Mouse (Mus musculus) heart, postnatal 4 days (tissue): ENCODE results near the gene Tmem145. TPM values are rescaled to one million over a fixed set of nuclear protein-coding genes. Genes with fewer than 3 reads are reported as not detected.
"Not testable (repeated sequence)": the region's sequence is repeated elsewhere in the genome, so short reads cannot be mapped to it uniquely, and the experiment has no call there.

ENCODE experiments used
- DNase-seq: peaks from one replicate; pipeline ENCODE4 v3.0.0; 2021
- total RNA-seq, 2 experiments: library from RNA; stranded (reverse); gene quantifications; 2 replicates each; pipeline ENCODE4 v1.2.3; 2021

The Tmem145 gene
- total RNA-seq, result not detected

GRCm38 (mm10) chr7:25305956-25306613, at the start of gene Tmem145:
Gene Tmem145, plus strand, starts transcription at chr7:25306106.
- peak; percentile 62 for DNase-seq

- no peak for DNase-seq
Measured at GRCm38 (mm10) chr7:25261896-25262295, 44.0 kb upstream of the Tmem145 start.

DNA sequence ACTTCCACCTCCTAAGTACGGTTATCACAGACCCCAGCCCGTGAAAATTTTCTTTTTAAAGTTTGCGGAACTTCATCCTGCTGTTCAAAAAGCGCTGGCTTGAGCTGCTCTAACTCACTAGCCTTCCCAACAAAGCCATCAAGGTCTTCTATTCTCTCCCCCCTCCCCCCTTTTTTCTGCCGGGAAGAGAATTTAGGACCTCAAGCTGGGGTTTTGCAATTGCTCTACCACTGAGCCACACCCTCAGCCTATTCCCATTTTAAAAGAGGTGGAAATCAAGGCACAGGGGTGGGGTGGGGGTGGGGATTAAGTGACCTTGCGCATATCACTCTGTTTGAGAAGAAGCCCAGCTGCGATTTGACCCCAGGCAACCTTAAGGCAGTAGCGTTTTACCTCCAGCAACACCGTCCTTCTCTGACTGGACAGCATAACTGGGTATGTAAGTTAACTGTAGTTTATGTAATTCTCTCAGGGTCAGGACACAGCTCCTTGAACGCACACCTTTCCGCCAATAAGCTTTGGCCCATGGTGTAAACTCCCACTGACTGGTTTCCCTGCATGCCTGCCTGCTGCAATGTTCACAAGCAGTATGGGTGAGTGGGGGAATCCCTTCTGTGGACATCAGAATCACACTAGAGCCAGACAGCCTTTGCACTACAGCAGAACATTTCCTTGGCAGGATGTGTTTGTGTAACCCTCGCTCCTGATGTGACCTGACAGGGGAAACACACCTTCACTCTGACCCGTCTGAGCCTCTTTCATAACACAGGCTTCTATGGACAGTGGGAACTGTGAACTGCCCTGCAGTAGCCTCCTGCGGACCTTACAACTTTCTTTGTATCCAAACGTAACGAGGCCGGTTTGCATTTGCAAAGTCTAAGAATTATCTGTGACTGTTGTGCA, 41.7 kb upstream of the Tmem145 start:
- no peak for DNase-seq

- DNase-seq, result not testable (repeated sequence)
Measured at GRCm38 (mm10) chr7:25265743-25266142, 40.2 kb upstream of the Tmem145 start.

DNA sequence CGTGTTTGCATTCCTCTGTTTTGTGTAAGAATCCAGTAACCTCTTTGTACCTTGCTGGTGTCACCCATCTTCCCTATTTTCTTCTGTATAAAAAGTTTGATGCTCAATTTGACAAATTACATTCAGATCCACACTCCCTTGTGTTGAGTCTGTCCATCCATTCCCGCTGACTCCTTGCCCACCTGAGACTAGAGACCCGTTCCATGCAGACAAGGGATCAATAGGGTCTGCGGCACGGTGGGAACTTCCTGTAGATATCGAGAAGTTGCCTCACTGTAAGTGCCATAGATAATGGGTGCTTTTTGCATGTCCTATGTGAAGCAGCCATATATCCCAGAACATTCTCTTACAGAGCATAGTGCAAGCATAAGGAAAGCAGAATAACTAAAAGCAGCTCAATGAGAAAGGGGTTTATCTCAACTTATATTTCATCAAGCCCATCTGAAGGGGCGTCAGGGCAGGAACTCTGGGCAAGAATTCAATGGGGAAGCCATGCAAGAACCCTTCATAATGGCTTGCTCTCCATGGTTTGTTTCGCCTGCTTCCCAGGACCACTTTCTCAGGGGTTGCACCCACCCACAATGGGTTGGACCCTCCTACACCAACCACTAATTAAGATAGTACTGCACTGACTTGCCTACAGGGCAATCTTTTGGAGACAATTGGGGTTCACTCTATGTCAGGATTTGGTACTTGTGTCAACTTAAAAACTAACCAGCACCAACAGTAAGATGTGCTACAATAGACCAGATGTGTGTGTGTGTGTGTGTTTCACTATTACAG, 39.5 kb upstream of the Tmem145 start:
- no peak for DNase-seq

DNA sequence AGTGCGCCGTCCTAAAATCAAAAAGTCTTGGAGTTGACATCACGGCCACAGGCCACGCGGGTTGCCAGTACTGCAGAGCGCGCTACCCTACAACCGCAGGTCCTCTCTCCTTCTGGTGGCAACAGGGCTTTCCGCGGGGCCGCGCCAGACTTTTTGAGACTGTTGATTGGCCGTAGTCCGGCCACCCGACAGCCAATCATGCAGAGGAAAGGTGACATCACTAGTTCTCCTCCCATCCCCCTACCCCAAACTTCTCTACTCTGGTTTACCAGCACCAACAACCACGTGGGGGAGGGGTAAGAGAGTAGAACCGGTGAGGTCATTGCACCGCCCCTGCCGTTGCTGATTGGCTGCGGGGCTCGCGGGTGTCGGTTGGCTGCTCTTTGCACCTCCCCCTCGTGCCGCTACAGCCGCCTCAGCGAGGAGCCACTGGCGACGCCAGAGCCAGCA, 38.6 kb upstream of the Tmem145 start, which contains the start of gene Cic:
Gene Cic, plus strand, starts transcription at position 404 of the 450 bp plus-strand sequence.
- peak; percentile 98 for DNase-seq

DNA sequence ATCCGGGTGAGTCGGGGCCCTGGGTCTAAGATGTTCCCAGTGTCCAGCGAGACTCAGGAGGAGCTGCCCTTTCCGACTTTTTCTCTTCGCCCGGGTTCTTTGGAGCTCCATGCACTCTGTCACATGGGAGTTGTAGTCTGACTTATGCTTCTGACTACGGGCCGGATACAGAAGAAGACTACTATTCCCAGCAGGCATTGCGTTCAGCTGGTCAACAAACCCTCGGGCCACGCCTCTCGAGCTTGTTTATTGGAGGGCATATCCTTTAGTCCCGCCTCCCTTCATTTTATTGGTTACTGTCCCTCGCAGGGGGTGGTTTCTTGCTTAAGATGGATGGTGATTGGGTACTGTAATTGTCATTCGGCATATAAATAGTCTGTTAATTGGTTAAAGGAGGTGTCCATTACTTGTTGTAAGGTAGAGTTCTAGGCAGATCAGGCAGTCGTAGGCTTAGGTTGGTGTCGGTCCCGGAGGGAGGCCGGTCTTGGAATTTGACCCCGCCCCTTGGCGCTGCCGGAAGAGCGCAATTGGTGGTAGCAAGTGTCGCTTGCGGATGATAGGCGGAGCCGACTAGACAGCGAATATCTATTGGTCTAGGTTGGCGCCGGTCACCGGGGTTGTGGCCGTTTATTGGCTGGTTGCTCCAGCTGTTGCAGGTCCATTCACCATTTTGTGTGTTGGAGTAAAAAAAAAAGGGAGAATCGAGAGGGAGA, 38.0 kb upstream of the Tmem145 start:
- peak; percentile 99 for DNase-seq

- DNase-seq, result no peak
Measured at GRCm38 (mm10) chr7:25268588-25268987, 37.3 kb upstream of the Tmem145 start.

GRCm38 (mm10) chr7:25269029-25269428, 36.9 kb upstream of the Tmem145 start:
- peak; percentile 13 for DNase-seq

- DNase-seq, result peak; percentile 6
Measured at GRCm38 (mm10) chr7:25269545-25270271, 36.2 kb upstream of the Tmem145 start.

DNA sequence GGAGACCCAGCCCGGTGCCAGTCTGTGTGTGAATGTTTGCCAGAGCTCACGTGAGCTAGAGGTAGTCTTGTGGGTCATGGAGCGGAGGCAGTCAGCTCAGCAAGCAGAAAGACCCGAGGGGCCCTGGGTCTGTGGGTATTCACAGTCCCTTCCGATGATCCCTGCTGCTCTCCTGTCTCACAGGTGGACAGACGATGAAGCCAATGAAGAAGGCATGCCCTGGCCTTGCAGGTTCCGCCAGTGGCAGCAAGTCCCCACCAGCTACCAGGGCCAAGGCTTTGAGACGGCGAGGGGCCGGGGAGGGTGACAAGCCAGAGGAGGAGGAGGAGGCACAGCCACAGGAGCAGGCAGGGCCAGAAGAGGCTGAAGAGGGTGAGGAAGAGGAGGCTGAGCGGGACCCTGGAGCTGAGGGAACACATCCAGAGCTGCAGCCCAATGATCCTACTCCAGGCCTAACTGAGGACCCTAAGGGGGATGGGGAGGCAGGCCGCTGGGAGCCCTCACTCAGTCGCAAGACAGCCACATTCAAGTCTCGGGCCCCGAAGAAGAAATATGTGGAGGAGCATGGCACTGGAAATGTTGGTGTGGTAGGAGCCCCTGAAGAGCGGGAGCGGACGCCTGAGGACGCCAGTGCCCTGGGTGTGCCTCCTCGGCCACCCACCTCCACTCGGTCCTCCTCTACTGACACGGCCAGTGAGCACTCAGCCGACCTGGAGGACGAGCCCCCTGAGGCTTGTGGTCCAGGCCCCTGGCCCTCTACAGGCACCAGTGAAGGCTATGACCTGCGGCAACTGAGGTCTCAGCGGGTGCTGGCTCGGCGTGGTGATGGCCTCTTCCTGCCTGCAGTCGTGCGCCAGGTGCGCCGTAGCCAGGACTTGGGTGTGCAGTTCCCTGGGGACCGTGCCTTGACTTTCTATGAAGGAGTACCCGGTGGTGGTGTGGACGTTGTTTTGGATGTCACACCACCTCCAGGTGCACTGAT, 35.0 kb upstream of the Tmem145 start:
- DNase-seq, result no peak

- DNase-seq, result no peak
Measured at GRCm38 (mm10) chr7:25271651-25272444, 34.1 kb upstream of the Tmem145 start.

DNA sequence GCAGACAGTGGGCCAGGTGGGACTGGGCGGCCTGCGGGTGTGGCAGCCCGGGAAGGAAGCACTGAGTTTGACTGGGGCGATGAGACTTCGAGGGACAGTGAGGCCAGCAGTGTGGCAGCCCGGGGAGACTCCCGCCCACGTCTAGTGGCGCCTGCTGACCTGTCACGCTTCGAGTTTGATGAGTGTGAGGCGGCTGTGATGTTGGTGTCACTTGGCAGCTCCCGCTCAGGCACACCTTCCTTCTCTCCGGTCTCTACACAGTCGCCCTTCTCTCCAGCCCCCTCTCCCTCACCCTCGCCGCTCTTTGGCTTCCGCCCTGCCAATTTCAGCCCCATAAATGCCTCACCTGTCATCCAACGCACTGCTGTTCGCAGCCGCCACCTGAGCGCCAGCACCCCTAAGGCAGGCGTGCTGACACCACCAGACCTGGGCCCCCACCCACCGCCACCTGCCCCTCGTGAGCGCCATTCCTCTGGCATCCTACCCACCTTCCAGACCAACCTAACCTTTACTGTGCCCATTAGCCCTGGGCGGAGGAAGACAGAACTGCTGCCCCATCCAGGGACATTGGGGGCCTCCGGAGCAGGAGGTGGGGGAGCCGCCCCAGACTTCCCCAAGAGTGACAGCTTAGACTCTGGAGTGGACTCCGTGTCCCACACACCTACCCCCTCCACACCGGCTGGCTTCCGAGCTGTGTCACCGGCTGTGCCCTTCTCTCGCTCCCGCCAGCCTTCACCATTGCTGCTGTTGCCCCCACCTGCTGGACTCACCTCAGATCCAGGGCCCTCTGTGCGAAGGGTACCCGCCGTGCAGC, 33.3 kb upstream of the Tmem145 start:
- no peak for DNase-seq

DNA sequence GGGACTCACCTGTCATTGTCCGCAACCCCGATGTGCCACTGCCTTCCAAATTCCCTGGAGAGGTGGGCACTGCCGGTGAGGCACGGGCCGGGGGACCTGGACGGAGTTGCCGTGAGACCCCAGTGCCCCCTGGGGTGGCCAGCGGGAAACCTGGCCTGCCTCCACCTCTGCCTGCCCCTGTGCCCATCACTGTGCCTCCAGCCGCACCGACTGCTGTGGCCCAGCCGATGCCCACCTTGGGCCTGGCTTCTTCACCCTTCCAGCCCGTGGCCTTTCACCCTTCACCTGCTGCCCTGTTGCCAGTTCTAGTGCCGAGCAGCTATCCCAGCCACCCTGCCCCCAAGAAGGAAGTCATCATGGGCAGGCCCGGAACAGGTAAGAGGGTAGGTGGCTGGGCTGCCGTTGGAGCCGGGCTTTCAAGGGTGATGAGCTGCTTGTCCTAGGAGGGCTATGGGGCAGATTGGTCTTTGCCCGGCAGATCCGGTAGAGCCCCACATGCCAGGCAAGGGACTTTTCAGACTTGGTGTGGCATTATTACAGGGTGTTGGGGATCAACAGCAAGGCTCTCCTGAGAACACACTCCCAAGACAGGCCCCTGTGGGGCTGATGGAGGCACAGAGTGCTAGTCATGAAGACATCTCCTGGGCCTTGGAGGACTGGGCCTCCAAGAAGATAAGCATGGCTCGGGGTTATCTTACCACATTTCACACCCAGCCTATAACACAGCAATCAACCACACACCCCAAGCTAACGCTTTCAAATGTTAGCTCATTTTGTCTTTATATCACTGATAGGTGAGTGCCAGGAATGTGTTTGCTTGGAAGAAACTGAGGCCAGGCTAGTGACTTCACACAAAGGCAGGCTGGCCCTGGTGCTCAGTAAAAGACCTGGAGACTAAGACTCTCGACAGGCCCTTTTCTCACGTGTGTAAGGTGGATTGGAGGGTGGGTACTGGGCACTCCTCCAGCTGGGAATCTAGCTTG, 32.4 kb upstream of the Tmem145 start:
- DNase-seq, result no peak

DNA sequence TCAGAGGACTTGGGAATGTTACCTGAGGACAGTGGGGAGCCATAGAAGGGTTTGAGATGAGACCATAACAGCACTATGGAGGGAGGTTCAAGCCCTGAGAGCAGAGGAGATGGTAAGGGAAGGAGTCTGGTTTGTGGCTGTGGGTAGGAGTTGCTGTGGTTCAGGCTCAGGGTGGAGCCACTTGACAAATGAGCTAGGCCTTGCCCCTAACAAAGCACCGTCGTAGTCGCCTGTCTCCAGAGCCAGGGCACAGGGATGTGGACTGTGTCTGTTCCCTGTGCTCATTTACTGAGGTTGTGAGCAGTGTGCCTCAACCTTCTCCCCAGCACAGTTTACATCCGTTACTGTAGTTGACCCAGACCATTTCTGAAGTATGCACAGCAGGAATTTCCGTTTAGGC, 31.3 kb upstream of the Tmem145 start:
- DNase-seq, result no peak

DNA sequence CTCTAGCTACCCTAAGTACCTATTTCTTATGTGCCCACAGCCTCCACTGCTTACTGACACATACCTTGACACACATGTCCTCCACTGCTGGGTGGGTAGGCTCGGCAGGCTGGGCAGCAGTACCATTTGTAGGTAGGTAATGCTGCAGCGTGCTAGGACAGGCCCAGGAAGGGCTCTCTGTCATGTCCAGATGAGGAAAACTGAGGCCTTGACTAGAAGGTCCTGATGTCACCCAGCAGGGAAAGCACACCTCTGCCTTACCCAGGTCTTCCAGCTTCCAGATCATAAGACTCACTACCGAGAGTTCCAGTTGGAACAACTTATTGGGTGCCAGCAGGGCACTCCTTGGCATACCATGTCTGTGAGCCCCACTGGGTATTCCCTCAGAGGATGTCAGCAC, 30.9 kb upstream of the Tmem145 start:
- DNase-seq, result no peak
